Mouse (Mus musculus): ENCODE results near the gene Thbd. TPM values are rescaled to one million over a fixed set of nuclear protein-coding genes. Genes with fewer than 3 reads are reported as not detected.

The Thbd gene
- total RNA-seq, 2 experiments from 2014 or later, result 54.0 to 55.4 TPM

DNA sequence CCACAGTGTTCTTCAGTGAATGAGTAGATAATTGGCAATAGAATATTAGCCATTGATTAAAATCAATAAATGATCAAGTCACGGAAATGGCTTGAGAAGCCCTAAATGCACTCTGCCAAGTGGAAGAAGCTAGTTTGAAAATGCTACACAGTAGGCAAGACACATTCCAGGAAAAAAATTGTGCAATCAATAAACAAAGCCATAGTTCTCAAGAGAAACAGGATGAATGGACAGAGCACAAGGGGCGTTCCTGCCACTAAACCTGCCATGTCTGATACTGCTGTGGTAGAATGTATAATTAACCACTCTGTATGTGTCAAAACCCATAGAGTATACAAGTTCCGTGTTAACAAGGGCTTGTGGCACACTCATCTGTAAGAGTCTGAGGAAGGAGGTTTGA is 19.6 kb upstream of the Thbd start:
- intact Hi-C loops (cut with DNase I), result no loop called here
- DNase-seq, result no peak

GRCm38 (mm10) chr2:148425709-148426382 is 17.9 kb upstream of the Thbd start:
- intact Hi-C loops (cut with DNase I), result no loop called here

DNA sequence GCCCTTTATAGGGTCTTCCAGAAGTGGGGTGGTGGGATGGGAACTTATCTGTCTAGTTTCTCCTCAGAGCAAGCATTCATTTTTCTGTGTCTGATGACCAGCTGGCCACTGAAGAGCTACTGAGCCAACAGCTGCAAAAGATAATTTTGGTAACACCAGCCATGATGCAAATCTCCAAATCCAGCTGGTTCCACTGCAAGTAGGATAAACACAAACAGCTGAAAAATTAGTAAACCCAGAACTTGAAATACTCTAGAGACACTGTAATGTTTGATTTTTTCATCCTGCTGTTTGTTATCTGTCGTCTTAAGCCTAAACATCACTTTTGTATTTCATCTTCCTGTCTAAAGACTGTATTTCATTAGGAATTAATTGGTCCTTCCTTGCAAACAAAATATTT is 13.7 kb upstream of the Thbd start:
- no peak for DNase-seq

More at GRCm38 (mm10) chr2:148425709-148426382, 17.9 kb upstream of the Thbd start:
- DNase-seq, result no peak

DNA sequence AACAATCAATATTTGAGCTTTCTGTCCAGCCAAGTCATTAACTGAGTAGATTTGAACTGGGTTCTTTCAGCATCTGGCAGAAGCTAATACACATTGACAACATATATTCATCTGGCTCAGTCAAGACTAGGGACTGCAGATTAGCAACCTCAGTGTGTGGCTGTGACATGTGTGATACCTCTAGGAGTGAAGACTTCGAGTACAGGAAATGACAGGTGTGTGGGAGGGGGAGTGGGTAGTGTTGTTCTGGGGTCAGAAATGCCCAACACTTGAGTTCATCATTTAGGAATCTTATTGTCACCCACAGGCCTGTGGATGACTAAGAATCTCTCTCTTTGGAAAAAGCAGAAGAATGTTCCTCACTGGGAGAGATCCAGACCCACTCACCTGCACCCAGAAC is 13.1 kb upstream of the Thbd start:
- DNase-seq, result no peak
- intact Hi-C loops (cut with DNase I), result no loop called here

More for the DNA sequence above, 13.7 kb upstream of the Thbd start:
- intact Hi-C loops (cut with DNase I), result no loop called here

DNA sequence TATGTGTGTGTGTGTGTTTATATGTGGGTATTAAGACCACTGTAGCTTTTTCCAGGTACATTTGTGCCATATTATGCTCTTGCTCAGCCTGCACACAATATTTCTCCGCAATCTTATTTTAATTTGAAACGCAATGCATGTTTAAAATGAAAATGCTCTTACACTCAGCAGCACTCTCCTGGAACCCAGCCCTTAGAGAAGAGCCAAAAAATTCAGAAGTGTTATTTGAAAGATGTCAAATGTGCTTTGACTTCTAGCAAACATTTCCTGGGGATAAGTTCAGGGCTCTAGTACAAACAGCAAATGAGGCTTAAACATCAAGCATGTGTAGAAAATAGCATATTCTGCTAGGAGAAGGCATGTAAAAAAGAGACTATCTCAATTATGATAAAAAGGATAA is 11.8 kb upstream of the Thbd start:
- no peak for DNase-seq
- intact Hi-C loops (cut with DNase I), result no loop called here

DNA sequence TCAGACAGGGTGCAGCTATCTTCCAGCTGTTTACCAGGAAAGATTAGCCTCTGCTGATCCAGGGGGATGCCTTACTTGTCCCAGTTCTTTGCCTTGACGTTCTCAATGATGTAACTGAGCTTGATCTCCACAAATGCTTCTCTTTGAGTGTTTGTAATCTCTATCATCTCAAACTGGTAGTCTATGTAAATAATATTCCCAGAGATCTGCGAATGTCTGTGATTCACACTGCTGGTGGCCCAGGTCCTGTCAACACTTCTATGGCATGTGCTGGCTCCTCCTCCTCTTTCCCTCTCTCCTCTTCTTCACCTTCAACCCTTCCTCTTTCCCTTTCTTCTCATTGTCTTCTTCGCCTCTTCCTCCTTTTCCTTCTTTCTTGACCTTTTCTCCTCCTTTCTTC is 11.2 kb upstream of the Thbd start:
- DNase-seq, result no peak
- intact Hi-C loops (cut with DNase I), result no loop called here

DNA sequence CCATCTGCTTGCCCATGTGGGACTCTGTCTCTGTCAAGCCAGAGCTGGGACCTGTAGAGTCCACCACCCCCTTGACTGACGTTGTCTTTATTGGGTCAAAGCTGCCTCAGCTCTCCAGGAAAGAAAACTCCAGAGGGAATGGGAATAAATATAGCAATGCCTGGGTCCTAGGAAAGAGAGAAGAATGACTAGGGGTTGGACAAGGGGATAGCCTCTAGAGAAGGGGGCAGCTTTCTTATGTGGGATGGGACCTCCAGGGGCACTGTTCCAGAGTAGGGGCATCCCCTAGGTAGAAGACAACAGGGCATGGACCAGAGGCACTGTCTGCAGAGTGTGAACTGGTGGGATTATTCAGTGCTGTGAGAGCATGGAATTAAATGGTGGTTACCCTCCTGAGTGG is 1.8 kb upstream of the Thbd start:
- intact Hi-C loops (cut with DNase I), result loop anchor here (5.0 kb wide), 4 partner anchors 127 to 267 kb away; no protein-coding TSS in a partner anchor
- no peak for DNase-seq

DNA sequence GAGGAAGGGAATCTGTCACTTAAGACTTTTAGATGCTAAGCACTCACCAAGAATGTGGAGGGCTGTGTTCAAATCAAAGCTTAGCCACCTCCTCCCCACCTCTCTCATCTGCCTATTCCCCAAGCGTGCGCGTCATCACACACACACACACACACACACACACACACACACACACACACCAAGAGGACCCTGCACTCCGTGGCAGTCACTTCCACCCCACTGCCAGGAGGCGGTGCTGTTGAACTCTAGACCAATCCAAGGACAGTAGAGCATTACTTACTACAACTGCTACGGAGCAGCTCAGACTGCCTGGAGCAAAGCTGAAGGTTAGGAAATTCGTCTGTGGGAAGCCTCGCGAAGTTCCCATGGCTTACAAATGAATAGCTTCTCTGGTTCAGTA is 1.2 kb upstream of the Thbd start:
- intact Hi-C loops (cut with DNase I), result loop anchor here (5.0 kb wide), 4 partner anchors 128 to 268 kb away; no protein-coding TSS in a partner anchor
- peak; percentile 91 to 94 for DNase-seq

- intact Hi-C loops (cut with DNase I), result loop anchor here (5.0 kb wide), 4 partner anchors 129 to 269 kb away; no protein-coding TSS in a partner anchor
- DNase-seq, result no peak
Observed at GRCm38 (mm10) chr2:148408761-148409120, 753 bp upstream of the Thbd start.

DNA sequence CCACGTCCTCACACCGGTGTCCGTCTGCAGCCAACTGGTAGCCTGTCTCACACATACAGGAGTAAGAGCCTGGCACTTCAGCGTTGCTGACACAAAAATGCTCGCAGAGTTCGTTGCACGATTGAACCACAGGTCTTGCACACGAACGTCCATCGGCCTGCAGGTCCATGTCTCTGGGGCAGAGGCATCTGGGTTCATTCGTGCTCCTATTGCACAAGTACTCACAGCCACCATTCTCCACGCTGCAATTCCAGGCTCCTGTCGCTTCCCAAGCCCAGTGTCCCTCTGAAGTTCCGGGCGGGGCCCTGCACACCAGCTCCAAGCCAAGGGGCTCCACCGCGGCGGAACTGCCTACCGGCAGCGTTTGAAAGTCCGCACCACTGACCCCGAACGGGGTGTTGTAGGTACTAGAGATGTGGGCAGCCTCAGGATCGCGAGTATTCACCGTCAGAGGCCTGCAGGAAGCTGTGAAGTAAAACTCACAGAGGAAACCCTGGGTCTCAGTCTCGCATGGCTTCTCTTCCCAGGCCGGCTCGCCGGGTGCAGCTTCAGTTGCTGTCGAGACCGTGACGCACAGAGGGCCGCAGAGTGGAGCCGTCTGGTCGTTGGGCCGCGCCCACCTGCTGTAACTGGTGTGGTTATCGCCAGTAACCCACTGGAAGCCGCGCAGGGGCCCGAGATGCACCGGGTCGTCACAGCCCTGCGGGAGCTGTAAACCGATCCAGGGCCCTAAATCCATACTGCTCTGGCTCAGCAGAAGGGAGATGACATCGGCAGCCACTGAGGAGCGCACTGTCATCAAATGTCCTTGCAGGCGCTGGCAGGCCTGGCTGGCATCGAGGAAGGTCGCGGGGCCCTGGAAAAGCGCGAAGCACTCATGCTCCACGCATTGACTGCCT is 768 bp downstream of the Thbd start:
- intact Hi-C loops (cut with DNase I), result loop anchor here (1.0 to 5.0 kb wide), 5 partner anchors 130 to 270 kb away; no protein-coding TSS in a partner anchor
- DNase-seq, result peak; percentile 65 to 66

DNA sequence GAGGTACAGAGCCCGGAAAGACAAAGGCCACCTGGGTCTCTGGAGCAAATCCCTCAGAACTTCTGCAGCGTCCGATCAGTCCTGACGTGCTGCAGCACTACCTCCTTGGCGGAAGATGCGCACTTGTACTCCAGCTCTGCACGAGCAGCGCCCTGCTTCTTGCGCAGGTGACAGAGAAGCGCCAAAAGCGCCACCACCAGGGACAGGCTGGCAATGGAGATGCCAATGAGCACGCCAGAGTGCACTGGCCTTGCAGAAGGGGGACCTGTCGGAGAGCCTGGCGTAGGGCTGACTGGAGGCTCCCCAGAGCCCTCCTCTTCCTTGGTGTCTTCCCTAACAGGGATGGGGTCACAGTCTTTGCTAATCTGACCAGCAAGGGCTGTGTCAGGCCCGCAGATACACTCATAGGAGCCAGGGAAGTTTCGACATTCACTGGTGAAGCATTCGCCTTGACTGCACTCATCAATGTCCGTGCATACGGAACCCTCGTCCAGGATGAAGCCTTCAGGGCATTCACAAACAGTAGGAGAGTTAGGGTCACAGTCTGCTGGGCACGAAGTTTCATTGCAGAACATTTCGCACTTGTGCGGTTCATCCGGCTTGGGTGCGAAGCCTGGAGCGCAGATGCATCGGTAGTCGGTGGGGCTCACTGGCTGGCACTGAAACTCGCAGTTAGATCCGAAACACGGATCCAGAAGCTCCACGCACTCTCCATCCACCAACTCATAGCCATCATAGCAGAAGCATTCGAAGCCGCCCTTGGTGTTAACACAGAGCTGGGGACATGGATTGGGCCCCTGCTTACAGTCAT is 1.6 kb downstream of the Thbd start:
- peak; percentile 55 to 63 for DNase-seq
- intact Hi-C loops (cut with DNase I), result loop anchor here (1.0 to 5.0 kb wide), 5 partner anchors 131 to 271 kb away; no protein-coding TSS in a partner anchor

DNA sequence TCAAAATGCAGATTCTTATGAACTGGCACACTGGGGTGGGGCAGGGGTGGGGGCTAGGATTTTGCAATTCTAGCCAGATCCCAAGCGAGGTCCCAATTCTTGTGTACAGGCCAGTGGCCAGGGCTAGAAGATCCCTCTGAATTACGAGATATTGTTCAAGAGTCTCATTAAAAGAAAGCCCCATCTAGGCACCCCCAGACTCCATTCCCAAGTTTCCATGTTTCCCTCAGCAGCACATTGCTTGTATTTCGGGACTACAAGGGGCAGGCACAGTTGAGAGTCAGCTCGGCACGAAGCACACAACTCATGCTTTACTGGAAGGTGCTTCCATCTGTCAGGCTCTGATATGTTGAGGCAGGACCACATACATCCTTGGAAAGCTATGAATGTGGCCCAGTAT is 3.1 kb downstream of the Thbd start:
- intact Hi-C loops (cut with DNase I), result loop anchor here (5.0 kb wide), 4 partner anchors 132 to 272 kb away; no protein-coding TSS in a partner anchor
- no peak for DNase-seq

GRCm38 (mm10) chr2:148402227-148402626 is 5.8 kb downstream of the Thbd start:
- intact Hi-C loops (cut with DNase I), result no loop called here
- no peak for DNase-seq

DNA sequence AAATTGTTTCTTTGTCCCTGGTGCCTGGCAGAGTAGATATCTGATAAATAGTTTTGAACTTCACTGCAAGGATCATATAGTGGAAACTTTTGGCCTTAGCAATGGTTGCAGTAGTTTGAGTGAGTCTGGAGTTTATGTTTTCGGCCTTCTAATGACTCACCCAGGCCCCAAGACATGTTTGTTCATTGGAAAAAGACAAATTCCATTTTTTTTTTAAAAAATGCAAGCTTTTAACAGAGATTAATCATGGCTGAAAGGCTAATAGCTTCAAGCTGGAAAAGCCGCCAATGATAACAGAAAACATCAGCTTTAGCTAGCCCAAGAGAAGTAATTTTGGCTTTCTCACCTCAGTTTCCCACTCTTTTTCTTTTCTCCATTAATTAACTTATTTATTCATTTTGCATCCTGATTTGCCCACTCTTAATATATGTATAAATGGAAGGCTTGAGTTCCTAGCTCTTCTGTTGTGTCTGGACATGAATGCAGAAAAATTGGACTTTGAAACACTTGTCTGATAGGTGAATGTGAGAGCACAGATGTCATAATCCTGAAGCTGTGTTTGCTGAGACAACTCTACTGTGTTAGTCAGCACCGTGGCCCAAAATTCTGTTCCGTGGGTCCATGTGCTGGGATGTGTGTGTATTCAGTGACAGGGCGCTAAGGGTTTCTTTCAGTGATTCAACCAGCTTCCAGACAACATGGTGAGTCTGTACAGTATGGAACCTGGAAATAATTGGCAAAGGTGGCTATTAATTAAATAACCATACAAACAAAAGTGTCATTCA is 8.9 kb downstream of the Thbd start:
- intact Hi-C loops (cut with DNase I), result loop anchor here (5.0 kb wide), 1 partner anchor 122 kb away; no protein-coding TSS in a partner anchor

GRCm38 (mm10) chr2:148397784-148398100 is 10.2 kb downstream of the Thbd start:
- intact Hi-C loops (cut with DNase I), result loop anchor here (2.0 to 5.0 kb wide), 2 partner anchors 120 to 275 kb away; no protein-coding TSS in a partner anchor
- peak; percentile 71 to 75 for DNase-seq

More for the DNA sequence above, 8.9 kb downstream of the Thbd start:
- no peak for DNase-seq

DNA sequence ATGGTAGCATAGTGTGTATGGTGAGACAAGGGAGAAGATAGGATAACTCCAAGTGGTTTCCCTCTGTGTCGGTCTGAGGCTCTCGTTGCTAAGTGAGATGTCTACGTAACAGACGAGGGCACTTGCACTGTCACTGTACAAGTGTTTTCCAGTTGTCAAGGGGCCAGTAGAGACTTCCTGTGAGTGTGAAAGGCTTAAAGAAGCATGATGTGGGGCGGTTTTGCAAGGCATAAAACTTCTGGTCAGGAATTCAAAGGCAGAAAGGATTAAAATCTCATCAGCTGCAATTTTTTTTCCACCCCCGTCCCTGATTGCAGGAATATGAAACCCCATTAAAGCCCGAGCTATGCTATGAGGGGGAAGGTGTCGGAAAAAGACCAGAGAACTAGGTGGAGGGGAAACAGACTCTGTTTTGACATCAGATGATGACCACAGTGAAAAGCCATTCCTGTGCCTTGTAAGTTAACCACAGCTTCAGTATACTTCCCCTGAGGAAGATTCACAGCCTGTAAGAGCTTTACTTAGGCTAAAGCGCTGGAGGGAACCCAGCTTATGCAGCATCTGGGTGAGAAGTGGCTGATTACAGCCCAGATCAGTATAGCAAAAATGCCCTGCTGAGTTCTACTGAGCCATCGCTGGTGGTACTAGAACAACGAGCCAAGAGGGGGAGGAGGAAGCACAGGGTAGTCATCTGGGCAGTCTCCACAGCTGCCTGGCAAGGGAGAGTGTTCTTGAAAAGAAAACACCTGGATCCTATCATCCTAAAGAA is 10.8 kb downstream of the Thbd start:
- intact Hi-C loops (cut with DNase I), result loop anchor here (2.0 to 5.0 kb wide), 2 partner anchors 120 to 274 kb away; no protein-coding TSS in a partner anchor
- peak; percentile 28 to 46 for DNase-seq

- intact Hi-C loops (cut with DNase I), result loop anchor here (2.0 to 5.0 kb wide), 2 partner anchors 119 to 273 kb away; no protein-coding TSS in a partner anchor
- DNase-seq, result no peak
Observed at GRCm38 (mm10) chr2:148396209-148396608, 11.8 kb downstream of the Thbd start.

DNA sequence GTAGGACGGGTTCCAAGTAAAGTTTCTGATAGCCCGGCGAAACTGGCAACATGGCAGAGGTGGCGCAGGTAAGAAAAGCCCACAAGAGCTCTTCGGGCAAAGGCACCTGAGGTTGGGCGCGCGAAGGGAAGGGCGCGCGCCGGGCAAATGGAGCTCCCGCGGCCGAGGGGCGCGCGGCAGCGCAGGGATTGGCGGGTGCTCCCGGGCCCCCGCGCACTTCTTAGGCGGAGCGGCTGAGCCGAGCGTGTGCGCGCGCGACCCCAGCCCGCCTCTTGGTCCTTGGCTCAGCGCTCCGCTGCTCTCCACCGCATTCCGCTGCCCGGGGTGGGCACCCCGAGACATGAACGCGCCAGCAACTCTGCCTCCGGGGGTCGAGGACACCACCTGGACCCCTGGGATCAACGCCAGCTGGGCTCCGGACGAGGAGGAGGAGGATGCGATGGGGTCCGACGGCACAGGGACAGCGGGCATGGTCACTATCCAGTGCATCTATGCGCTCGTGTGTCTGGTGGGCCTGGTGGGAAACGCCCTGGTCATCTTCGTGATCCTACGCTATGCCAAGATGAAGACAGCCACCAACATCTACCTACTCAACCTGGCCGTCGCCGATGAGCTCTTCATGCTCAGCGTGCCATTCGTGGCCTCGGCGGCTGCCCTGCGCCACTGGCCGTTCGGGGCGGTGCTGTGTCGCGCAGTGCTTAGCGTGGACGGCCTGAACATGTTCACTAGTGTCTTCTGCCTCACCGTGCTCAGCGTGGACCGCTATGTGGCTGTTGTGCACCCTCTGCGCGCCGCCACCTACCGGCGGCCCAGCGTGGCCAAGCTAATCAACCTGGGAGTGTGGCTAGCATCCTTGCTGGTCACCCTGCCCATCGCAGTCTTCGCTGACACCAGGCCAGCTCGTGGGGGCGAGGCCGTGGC is 12.6 kb downstream of the Thbd start, which contains the start of gene Sstr4:
Gene Sstr4, plus strand, starts transcription at position 214 of the 921 bp plus-strand sequence.
- intact Hi-C loops (cut with DNase I), result loop anchor here (2.0 to 5.0 kb wide), 2 partner anchors 118 to 273 kb away; no protein-coding TSS in a partner anchor
- peak; percentile 66 for DNase-seq

All from heart, postnatal 10 days (tissue).